ENCODE assay signal across 25 mouse cellular contexts in the genomic region with DNA sequence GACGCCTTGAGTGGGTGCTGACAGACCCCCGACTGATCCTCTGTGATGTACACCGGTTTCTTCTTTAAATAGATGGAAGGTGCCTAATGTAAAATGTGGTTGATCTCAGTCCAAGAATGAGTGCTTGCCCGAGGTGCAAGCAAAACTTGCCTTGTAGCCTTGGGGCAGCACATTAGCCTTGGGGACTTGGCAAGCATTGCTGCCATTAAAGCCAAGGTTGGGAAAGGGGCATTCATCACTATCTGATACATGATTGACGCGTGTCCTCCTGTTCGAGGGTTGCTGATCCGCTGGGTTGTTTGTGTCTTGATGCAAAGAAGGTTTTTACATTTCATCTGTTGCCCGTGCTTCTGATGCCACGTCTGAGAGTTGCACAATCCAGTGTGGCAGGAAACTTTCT. TPM values are rescaled to one million over a fixed set of nuclear protein-coding genes. Genes with fewer than 3 reads are reported as not detected.
DNase-seq lines count a peak whose midpoint lies in the region; ATAC-seq lines count a peak whose summit lies in the region.
"Had no signal": no experiment of that assay in that cellular context is flagged by ENCODE, and none has a peak within 500 bp of the region (broad histone marks: within the 10 kb centered on the region; RNA-seq: fewer than 3 reads in every experiment).

No protein-coding gene starts in this region.

- 20% methylated on average over 10 of the region's 10 CpGs for WGBS in heart, embryonic 15.5 days
- 52% methylated on average over 10 of the region's 10 CpGs for WGBS in midbrain, embryonic 14.5 days
- 49% methylated on average over 10 of the region's 10 CpGs for WGBS in midbrain, embryonic 15.5 days
- WGBS in embryonic facial prominence, embryonic 14.5 days = 34% methylated on average over 10 of the region's 10 CpGs

- peak; percentile 8 to 81 for DNase-seq in adrenal gland, adult (ENCODE audit: inconsistent age in 2 of 2, low spot score in 1 of 2)
- no peak for DNase-seq in adrenal gland, postnatal 4 days (ENCODE audit: low spot score in 2 of 2)
- DNase-seq in heart, postnatal 14 days = no peak
- DNase-seq in midbrain, embryonic 14.5 days = peak; percentile 8
- peak; percentile 42 for DNase-seq in embryonic facial prominence, embryonic 14.5 days (ENCODE audit: low spot score)
- DNase-seq in B cell, adult 2 months = no peak
- DNase-seq: cerebellum, adult 18-20 months; gastrocnemius, postnatal 10 days; heart, adult 2 months; kidney, postnatal 36 days; layer of hippocampus, adult 9-11 months; left cerebral cortex, postnatal 4 days; right cerebral cortex, postnatal 14 days; thymus, postnatal 36 days had no signal

- H3K9me3 ChIP-seq in heart, embryonic 15.5 days (replicated peaks) = no peaks in the 10 kb centered on the region; the same call in 1 of the 2 replicates
- H3K9me3 ChIP-seq in midbrain, embryonic 14.5 days (ENCODE audit: control insufficient read depth, low read length) = no peaks in the 10 kb centered on the region
- H3K9me3 ChIP-seq in midbrain, embryonic 15.5 days = no peaks in the 10 kb centered on the region
- no peaks in the 10 kb centered on the region for H3K9me3 ChIP-seq in embryonic facial prominence, embryonic 14.5 days (ENCODE audit: control insufficient read depth, low read length)
- H3K9me3 ChIP-seq: forebrain, embryonic 13.5 days; intestine, embryonic 15.5 days had no signal

- H3K36me3 ChIP-seq in heart, embryonic 15.5 days = no peaks in the 10 kb centered on the region
- H3K36me3 ChIP-seq in midbrain, embryonic 14.5 days (ENCODE audit: control insufficient read depth, insufficient read depth, low read length) = no peaks in the 10 kb centered on the region
- H3K36me3 ChIP-seq in midbrain, embryonic 15.5 days (replicated peaks) = no peaks in the 10 kb centered on the region
- no peaks in the 10 kb centered on the region for H3K36me3 ChIP-seq in embryonic facial prominence, embryonic 14.5 days (ENCODE audit: control insufficient read depth, insufficient read depth, low read length)
- H3K36me3 ChIP-seq: G1E; intestine, embryonic 15.5 days; neural tube, embryonic 12.5 days had no signal

- intact Hi-C loops in heart, postnatal 14 days (cut with DNase I) = no loop called here

- no peak overlapping the region for H3K27ac ChIP-seq in heart, embryonic 15.5 days
- no peak overlapping the region for H3K27ac ChIP-seq in midbrain, embryonic 14.5 days (replicated peaks; ENCODE audit: low read depth, low read length)
- no peak overlapping the region for H3K27ac ChIP-seq in midbrain, embryonic 15.5 days
- no peak overlapping the region for H3K27ac ChIP-seq in embryonic facial prominence, embryonic 14.5 days (replicated peaks; ENCODE audit: low read depth, low read length)
- H3K27ac ChIP-seq: forebrain, embryonic 13.5 days; heart, adult 2 months; hindbrain, embryonic 14.5 days; intestine, embryonic 15.5 days; left cerebral cortex, adult 2 months; neural tube, embryonic 12.5 days had no signal

- peak overlapping the region; percentile 63 for H3K4me2 ChIP-seq in heart, embryonic 15.5 days
- no peak overlapping the region for H3K4me2 ChIP-seq in midbrain, embryonic 14.5 days (ENCODE audit: low read length)
- H3K4me2 ChIP-seq in midbrain, embryonic 15.5 days = no peak overlapping the region
- H3K4me2 ChIP-seq in embryonic facial prominence, embryonic 14.5 days (ENCODE audit: low read depth, low read length) = no peak overlapping the region
- H3K4me2 ChIP-seq: forebrain, embryonic 13.5 days had no signal

- H3K9ac ChIP-seq in heart, embryonic 15.5 days = no peak overlapping the region
- H3K9ac ChIP-seq in midbrain, embryonic 14.5 days (replicated peaks; ENCODE audit: low read length) = no peak overlapping the region
- H3K9ac ChIP-seq in midbrain, embryonic 15.5 days = no peak overlapping the region
- H3K9ac ChIP-seq in embryonic facial prominence, embryonic 14.5 days (ENCODE audit: low read depth, low read length) = no peak overlapping the region
- H3K9ac ChIP-seq: forebrain, embryonic 13.5 days; hindbrain, embryonic 14.5 days; intestine, embryonic 15.5 days; neural tube, embryonic 12.5 days had no signal

- peaks cover 30% of the 10 kb centered on the region for H3K27me3 ChIP-seq in heart, embryonic 15.5 days
- no peaks in the 10 kb centered on the region for H3K27me3 ChIP-seq in midbrain, embryonic 14.5 days (ENCODE audit: control insufficient read depth, insufficient read depth, low read length)
- H3K27me3 ChIP-seq in midbrain, embryonic 15.5 days (replicated peaks) = peaks cover 18% of the 10 kb centered on the region; the same call in 1 of the 2 replicates
- H3K27me3 ChIP-seq in embryonic facial prominence, embryonic 14.5 days (replicated peaks; ENCODE audit: control insufficient read depth, insufficient read depth, low read length) = peaks cover 38% of the 10 kb centered on the region

- peaks cover 25% of the 10 kb centered on the region for H3K4me1 ChIP-seq in heart, embryonic 15.5 days (replicated peaks)
- peaks cover 3% of the 10 kb centered on the region; the same call in 1 of the 2 replicates for H3K4me1 ChIP-seq in midbrain, embryonic 14.5 days (ENCODE audit: control insufficient read depth, insufficient read depth, low read length)
- peaks cover 10% of the 10 kb centered on the region for H3K4me1 ChIP-seq in midbrain, embryonic 15.5 days
- H3K4me1 ChIP-seq in embryonic facial prominence, embryonic 14.5 days (ENCODE audit: control insufficient read depth, insufficient read depth, low read length) = 0 out of 2 replicates have a peak, but pooled peaks cover 6% of the 10 kb centered on the region

- H3K4me3 ChIP-seq in heart, embryonic 15.5 days = no peak overlapping the region
- H3K4me3 ChIP-seq in midbrain, embryonic 14.5 days (replicated peaks; ENCODE audit: low read depth, low read length) = no peak overlapping the region
- no peak overlapping the region for H3K4me3 ChIP-seq in midbrain, embryonic 15.5 days
- H3K4me3 ChIP-seq in embryonic facial prominence, embryonic 14.5 days (ENCODE audit: low read depth, low read length) = no peak overlapping the region
- H3K4me3 ChIP-seq: forebrain, embryonic 13.5 days; heart, adult 2 months; intestine, embryonic 15.5 days; left cerebral cortex, adult 2 months; neural tube, embryonic 12.5 days had no signal

- no peak for ATAC-seq in heart, embryonic 15.5 days (replicated peaks; ENCODE audit: insufficient number of reproducible peaks, insufficient read depth, low FRiP score, low read depth)
- ATAC-seq in midbrain, embryonic 14.5 days (ENCODE audit: low FRiP score, low TSS enrichment) = no peak
- ATAC-seq in midbrain, embryonic 15.5 days (replicated peaks) = no peak
- 0 out of 2 replicates have a peak, but pooled peaks have one; percentile 55 for ATAC-seq in embryonic facial prominence, embryonic 14.5 days (ENCODE audit: low read depth)
- ATAC-seq: activated CD4-positive, CD25-positive, alpha-beta regulatory T cell, adult 4 months; forebrain, embryonic 13.5 days had no signal

RNA-seq across cellular contexts. Expression of a gene that starts 35.7 kb away (rescaled TPM):
- total RNA-seq in adrenal gland, postnatal 4 days (2021) = not detected
- polyA plus RNA-seq in heart, embryonic 15.5 days (2015; fragmentation: Nextera tagmentation; extraction: Ambion mirVana) = 0.15 and 0.41 TPM in 2 replicates
- total RNA-seq in heart, postnatal 14 days (2021) = not detected
- polyA plus RNA-seq in midbrain, embryonic 14.5 days (2014; fragmentation: Nextera tagmentation; extraction: Ambion mirVana) = 0.54 TPM in 1 of 2 replicates, not detected in the other
- polyA plus RNA-seq in midbrain, embryonic 15.5 days (2015; fragmentation: Nextera tagmentation; extraction: Ambion mirVana) = 0.22 and 0.32 TPM in 2 replicates
- polyA plus RNA-seq in embryonic facial prominence, embryonic 14.5 days (2014; fragmentation: Nextera tagmentation; extraction: Ambion mirVana) = 1.9 and 2.2 TPM in 2 replicates
- total RNA-seq: gastrocnemius, postnatal 10 days; heart, adult 2 months had no signal
- polyA plus RNA-seq: activated CD4-positive, CD25-positive, alpha-beta regulatory T cell, adult 4 months; G1E; kidney, embryonic 14.5 days; liver, embryonic 16.5 days had no signal

Comparison
In these comparisons a context has a peak if more than half of its experiments do, and no peak if none do; other contexts are left out.
1. DNase-seq: peak in adrenal gland, adult (2 of 2), midbrain, embryonic 14.5 days (single experiment) and embryonic facial prominence, embryonic 14.5 days (single experiment); none in adrenal gland, postnatal 4 days (0 of 2), heart, postnatal 14 days (0 of 2) and B cell, adult 2 months (0 of 2).